Mouse (Mus musculus): ENCODE measurements around the gene Cpa5.

The Cpa5 gene

DNA sequence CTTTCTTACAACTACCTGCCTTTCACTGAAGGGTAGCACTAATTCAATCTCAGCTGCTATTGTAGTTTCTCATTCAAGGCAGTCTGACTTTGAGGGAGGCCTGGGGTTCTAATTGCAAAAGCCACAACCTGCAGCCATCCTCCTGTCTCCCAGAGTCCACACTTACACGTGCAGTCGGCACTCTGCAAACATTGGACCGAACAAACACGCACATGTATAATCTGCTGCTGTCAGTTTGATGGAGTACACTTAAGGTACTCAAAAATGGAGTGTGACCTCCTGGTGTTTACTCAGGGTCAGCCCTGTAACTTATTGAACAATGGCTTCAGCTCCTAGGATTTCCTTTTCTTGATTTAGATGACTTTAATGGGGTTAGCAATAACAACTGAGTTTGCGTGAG lies 68.8 kb downstream of the Cpa5 start:
- intact Hi-C loops (cut with DNase I), result no loop called here

DNA sequence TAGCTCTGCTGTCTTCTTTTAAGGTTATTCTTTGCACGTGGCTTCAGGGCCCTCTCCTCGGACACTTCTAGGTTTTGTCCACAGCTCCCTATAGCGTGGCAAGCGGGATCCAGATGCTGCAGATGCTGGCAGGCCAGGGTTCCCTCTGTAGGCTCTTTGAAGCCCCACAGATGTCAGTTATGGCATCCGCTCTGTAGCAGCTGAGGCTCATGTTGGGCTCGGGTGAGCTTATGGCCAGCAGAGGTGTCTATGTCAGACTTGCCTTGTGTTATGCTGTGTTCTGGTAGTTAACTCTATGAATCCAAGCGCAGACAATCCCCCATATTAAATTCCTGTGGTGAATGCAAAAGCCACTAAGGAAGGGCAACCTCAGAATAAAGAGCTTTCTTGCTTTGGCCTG lies 69.6 kb downstream of the Cpa5 start:
- intact Hi-C loops (cut with DNase I), result no loop called here

Measured in adrenal gland (tissue).